Mouse (Mus musculus): ENCODE data around the gene Cdk9.

GRCm38 (mm10) chr2:32752181-32752580 lies 39.3 kb upstream of the Cdk9 start:
- no peak for TF ChIP-seq POLR2A (IDR thresholded peaks at IDR 0.05; ENCODE audit: insufficient read length, low read depth)
- TF ChIP-seq POLR2AphosphoS2 (IDR thresholded peaks at IDR 0.05; ENCODE audit: insufficient read length, low read depth): no peak
- no peak for TF ChIP-seq CEBPB (IDR thresholded peaks at IDR 0.05; ENCODE audit: insufficient read depth, poor library complexity, severe bottlenecking)
- TF ChIP-seq MAX (IDR thresholded peaks at IDR 0.05; ENCODE audit: low read depth): no peak
- no peak for TF ChIP-seq MYOD1 (IDR thresholded peaks at IDR 0.05; ENCODE audit: control insufficient read depth in 1 of 3, insufficient read length in 2 of 3, low read depth in 2 of 3)
- no peak for TF ChIP-seq REST (IDR thresholded peaks at IDR 0.05; ENCODE audit: insufficient read depth, insufficient read length)
- no peak for TF ChIP-seq USF1 (IDR thresholded peaks at IDR 0.05; ENCODE audit: low read depth)
- no peak for TF ChIP-seq TCF3 (IDR thresholded peaks at IDR 0.05; ENCODE audit: insufficient read length, low read depth)
- no peak for TF ChIP-seq MYOG (IDR thresholded peaks at IDR 0.05; ENCODE audit: control insufficient read depth in 1 of 3, insufficient read depth in 1 of 3, insufficient read length in 2 of 3, low read depth in 2 of 3)
- TF ChIP-seq TCF12 (IDR thresholded peaks at IDR 0.05; ENCODE audit: insufficient read depth, poor library complexity, severe bottlenecking): no peak
- no peak for TF ChIP-seq E2F4 (IDR thresholded peaks at IDR 0.05; ENCODE audit: insufficient read depth)
- no peak for TF ChIP-seq SRF (IDR thresholded peaks at IDR 0.05; ENCODE audit: control insufficient read depth, insufficient read length, low read depth)
